Mouse (Mus musculus) left cerebral cortex, postnatal 14 days (tissue): ENCODE results near the gene Map3k11. TPM values are rescaled to one million over a fixed set of nuclear protein-coding genes. Genes with fewer than 3 reads are reported as not detected.

ENCODE experiments used
- DNase-seq, 2 experiments: peaks; one replicate each; pipeline ENCODE4 v3.0.0; 2021 to 2022; ENCODE audit warnings: low spot score in 2 of 2, mixed read lengths in 1 of 2
- intact Hi-C: fragments of 180-260 bp; cut with DNase I; formaldehyde crosslinking; loops from one replicate; pipeline ENCODE4 v1.15.1; 2025
- total RNA-seq, 2 experiments: library from RNA; stranded (reverse); gene quantifications; 2 replicates each; pipeline ENCODE4 v1.2.3; 2021

The Map3k11 gene
- total RNA-seq, 2 experiments from 2014 or later = 12.6 to 15.9 TPM

- DNase-seq = no peak
- intact Hi-C loops = no loop called here
Measured at GRCm38 (mm10) chr19:5704163-5704800, 15.7 kb downstream of the Map3k11 start, which contains the start of gene Kcnk7. Gene Kcnk7 (plus strand): TSS chr19:5704367.

GRCm38 (mm10) chr19:5704801-5705571 is 16.4 kb downstream of the Map3k11 start:
- intact Hi-C loops = no loop called here
- DNase-seq = no peak

- DNase-seq = no peak
- intact Hi-C loops = loop anchor here (5.0 to 10.0 kb wide), 2 partner anchors 72 to 175 kb away; no protein-coding TSS in a partner anchor
Measured at GRCm38 (mm10) chr19:5710068-5710467, 21.5 kb downstream of the Map3k11 start.

DNA sequence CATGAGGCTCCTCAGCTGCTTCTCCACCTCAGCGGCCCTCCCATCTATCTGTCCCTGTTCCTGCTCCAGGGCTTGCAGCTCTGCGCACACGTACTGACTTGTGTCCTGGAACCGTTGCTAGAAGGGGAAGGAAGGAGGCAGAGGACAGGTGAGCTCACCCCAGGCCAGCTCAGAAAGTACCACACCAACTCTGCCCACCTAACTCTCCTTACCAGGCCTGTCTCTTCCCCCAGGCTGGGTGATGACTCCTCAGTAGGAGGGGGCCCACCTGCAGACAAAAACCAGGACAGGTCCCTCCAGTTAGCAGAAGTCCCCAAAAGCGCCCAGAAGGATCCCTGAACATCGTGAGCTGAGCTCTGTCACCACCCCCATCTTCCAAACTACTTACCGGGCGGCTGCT is 22.0 kb downstream of the Map3k11 start:
- DNase-seq = no peak
- intact Hi-C loops = loop anchor here (5.0 to 10.0 kb wide), 2 partner anchors 72 to 174 kb away; no protein-coding TSS in a partner anchor

GRCm38 (mm10) chr19:5711218-5711617 is 22.7 kb downstream of the Map3k11 start:
- intact Hi-C loops = loop anchor here (5.0 to 10.0 kb wide), 2 partner anchors 71 to 174 kb away; no protein-coding TSS in a partner anchor

GRCm38 (mm10) chr19:5711907-5712460 is 23.4 kb downstream of the Map3k11 start:
- DNase-seq = no peak
- intact Hi-C loops = loop anchor here (5.0 to 10.0 kb wide), 2 partner anchors 70 to 173 kb away; no protein-coding TSS in a partner anchor

More at GRCm38 (mm10) chr19:5711218-5711617, 22.7 kb downstream of the Map3k11 start:
- DNase-seq = peak; percentile 82 to 83

DNA sequence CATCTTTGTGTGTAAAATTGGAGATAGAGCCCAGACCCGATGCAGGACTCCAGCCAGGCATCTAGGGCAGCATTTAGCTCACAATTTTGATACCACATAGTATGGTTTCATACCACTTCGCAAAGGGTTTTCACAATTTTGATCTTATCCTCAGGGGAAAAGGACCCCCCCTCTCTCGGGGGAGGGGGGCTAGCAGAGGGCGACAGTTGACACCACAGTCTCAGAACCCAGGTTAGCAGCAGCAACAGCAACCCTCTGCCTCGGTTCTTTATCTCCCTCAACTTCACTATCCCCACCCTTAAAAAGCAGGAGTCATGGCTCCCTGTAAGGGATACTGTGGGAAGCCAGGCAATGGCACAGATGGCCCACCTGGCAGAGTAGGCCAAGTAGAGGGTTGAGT is 24.7 kb downstream of the Map3k11 start:
- intact Hi-C loops = loop anchor here (5.0 to 10.0 kb wide), 2 partner anchors 69 to 172 kb away; no protein-coding TSS in a partner anchor
- DNase-seq = no peak

DNA sequence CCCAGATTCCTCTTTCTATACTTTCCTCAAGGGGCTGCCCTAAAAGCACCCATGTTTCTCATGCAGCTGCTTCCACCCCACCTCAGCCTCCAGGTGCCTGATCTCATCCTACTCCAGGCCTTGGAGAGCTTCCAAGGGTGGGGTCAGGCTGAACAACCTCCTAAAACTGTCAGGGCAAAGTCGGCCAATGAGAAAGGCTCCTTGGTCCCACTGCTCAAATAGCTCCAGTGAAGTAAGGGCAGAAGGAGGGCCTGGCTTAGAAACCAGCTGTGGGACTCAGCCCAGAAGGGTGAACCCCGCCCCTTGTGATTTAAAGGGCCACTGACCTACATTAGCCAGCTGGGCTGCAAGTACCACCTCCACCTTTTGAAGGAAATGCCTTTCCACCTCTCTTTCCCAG is 25.2 kb downstream of the Map3k11 start:
- intact Hi-C loops = loop anchor here (5.0 to 10.0 kb wide), 2 partner anchors 69 to 171 kb away; no protein-coding TSS in a partner anchor

GRCm38 (mm10) chr19:5715793-5716688 is 27.5 kb downstream of the Map3k11 start:
- intact Hi-C loops = loop anchor here (10.0 kb wide), 1 partner anchor 169 kb away; no protein-coding TSS in a partner anchor
- peak in 1 of 2 experiments; percentile 63 for DNase-seq

More for the DNA sequence above, 25.2 kb downstream of the Map3k11 start:
- no peak for DNase-seq

GRCm38 (mm10) chr19:5716955-5717354 is 28.4 kb downstream of the Map3k11 start:
- DNase-seq = no peak
- intact Hi-C loops = loop anchor here (10.0 kb wide), 1 partner anchor 168 kb away; no protein-coding TSS in a partner anchor

DNA sequence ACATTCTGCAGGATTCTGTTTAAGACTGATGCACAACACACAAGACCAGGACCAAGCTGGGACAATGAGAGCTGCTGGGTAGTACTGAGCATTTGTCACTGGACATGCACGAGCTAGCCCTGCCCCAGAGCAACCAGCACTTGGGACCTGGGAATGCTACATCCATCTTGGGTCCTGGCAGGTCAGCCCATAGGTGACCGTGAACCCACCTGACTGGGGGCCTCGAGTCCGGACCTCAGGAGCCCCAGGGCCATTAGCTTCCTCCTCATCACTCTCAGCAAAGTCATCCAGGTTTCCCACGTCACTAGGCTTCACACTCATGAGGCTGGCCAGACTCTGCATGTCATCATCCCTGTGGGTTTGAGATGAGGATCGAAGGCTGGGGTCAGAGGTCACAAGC is 32.7 kb downstream of the Map3k11 start:
- intact Hi-C loops = no loop called here
- DNase-seq = no peak

- intact Hi-C loops = no loop called here
- no peak for DNase-seq
Measured at GRCm38 (mm10) chr19:5722848-5723425, 34.4 kb downstream of the Map3k11 start.

GRCm38 (mm10) chr19:5723934-5724548 is 35.5 kb downstream of the Map3k11 start:
- DNase-seq = no peak
- intact Hi-C loops = no loop called here

- intact Hi-C loops = no loop called here
- no peak for DNase-seq
Measured at GRCm38 (mm10) chr19:5724549-5724941, 36.0 kb downstream of the Map3k11 start.

DNA sequence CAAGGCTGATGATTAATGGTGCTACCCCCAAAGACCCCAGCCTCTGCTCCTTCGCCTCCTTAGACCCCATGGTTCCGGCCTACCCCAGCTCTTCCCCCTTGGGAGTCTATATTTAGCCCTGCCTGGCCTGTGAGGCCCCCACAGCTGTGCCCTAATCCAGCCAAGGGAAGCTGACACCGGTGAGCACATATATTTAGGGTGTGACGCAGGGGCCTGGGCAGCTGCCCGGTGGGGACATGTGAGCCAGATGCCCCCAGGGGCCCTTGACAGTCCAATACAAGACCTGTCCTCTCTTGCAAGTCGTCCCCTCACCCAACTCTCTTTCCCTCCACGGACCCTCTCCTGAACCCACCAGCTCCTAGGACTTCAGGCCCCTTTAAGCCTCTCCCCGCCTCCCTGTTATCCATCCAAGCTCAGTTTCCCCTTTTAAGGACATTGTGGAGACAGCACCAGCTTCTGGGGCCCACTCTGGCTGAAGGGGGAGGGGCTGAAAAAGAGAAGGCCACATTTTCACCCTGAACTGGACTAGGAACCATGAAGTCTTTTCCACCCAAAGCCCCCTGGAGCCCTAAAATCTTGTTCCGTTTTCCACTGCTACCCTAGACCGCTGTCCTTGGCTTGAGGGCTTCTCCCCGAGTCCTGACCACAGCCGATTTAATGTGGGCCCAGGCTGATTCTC is 36.6 kb downstream of the Map3k11 start:
- no peak for DNase-seq
- intact Hi-C loops = loop anchor here (5.0 kb wide), 1 partner anchor 47 kb away; the partner anchor contains the start of gene Scyl1

DNA sequence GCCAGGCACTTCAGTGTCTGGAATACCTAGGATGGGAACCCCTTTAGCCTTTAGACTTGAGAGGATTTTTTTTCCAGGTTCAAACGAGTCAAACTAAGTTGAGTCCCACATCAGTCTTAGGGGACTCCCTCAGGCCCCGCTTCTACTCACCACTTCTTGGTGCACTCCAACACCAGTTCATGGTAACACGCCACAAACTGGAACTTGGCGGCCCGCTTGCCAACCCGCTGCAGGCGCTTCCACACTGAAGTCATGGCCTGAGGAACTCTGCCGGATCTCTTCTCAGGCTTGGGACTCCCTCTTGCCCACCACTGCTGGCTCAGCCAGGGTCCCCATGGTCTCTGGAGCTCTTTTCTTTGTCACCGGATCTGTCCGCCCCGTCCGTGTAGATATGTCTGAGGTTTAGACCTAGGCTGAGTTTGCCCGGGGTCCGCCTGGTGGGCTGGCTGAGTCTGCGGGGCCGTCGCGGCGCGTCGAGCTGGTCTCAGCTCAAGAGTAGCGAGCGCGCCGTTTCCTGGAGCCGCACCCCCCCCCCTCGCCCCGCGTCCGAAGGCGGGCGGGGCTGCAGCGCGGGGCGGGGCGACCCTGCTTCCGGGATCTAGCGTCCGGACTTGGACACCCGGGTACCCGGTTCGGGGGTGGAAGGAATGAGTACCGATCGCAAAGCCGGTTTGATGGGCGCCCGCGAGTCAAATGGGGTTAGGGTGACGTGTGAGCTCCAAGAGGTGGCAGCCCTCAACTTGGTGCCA is 37.4 kb downstream of the Map3k11 start, which contains the start of gene Ehbp1l1:
TSS of gene Ehbp1l1 (minus strand) at position 551 of the 749 bp plus-strand sequence.
- intact Hi-C loops = loop anchor here (5.0 kb wide), 1 partner anchor 46 kb away; the partner anchor contains the start of gene Scyl1
- DNase-seq = no peak
